18 mouse cellular contexts compared by ENCODE assay signal in the genomic region with DNA sequence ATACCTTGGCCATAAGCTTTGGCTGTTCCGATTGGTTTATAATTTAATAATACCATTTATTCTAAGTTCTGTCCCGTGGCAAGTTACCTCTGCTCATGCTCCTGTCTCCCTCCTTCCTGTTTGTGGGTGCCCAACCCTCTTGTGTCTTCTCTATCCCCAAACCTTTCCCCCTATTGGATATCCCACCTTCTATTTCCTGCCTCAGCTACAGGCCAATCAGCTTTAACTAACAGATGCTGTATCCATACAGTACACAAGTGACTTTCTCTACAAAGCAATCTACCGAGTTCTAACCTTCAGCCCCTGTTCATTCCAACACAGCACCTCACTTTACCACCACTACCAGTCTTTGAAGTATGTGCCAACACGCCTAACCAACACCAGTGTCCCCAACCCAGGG. TPM values are rescaled to one million over a fixed set of nuclear protein-coding genes. Genes with fewer than 3 reads are reported as not detected.
DNase-seq lines count a peak whose midpoint lies in the region; ATAC-seq and TF ChIP-seq lines count a peak whose summit lies in the region.
"Had no signal": no experiment of that assay in that cellular context is flagged by ENCODE, and none has a peak within 500 bp of the region (broad histone marks: within the 10 kb centered on the region; RNA-seq: fewer than 3 reads in every experiment).

No protein-coding gene starts in this region.

- H3K27me3 ChIP-seq in erythroblast, embryonic 14.5 days (ENCODE audit: control insufficient read depth) = no peaks in the 10 kb centered on the region
- no peaks in the 10 kb centered on the region for H3K27me3 ChIP-seq in kidney, postnatal 0 days (ENCODE audit: insufficient read depth, low read length)
- no peaks in the 10 kb centered on the region for H3K27me3 ChIP-seq in liver, embryonic 12.5 days (replicated peaks)
- H3K27me3 ChIP-seq: neural tube, embryonic 13.5 days had no signal

- H3K4me2 ChIP-seq in kidney, postnatal 0 days (ENCODE audit: low read length) = peak overlapping the region; percentile 21; the same call in 1 of the 2 replicates
- peak overlapping the region; percentile 91 for H3K4me2 ChIP-seq in liver, embryonic 12.5 days
- H3K4me2 ChIP-seq: midbrain, embryonic 11.5 days; neural tube, embryonic 13.5 days had no signal

- in situ Hi-C loops in ES-E14 (cut with MboI; ENCODE audit: low sequenced_read_pairs in 2 of 2, unreplicated experiment in 2 of 2) = no loop called here

- H3K9ac ChIP-seq in kidney, postnatal 0 days (ENCODE audit: low read depth, low read length) = no peak overlapping the region
- peak overlapping the region; percentile 61 for H3K9ac ChIP-seq in ES-E14 (ENCODE audit: insufficient read depth, low read depth, low read length, poor library complexity, severe bottlenecking)
- 0 out of 2 replicates have a peak overlapping the region, but pooled peaks have one; percentile 1 for H3K9ac ChIP-seq in liver, embryonic 12.5 days
- H3K9ac ChIP-seq: neural tube, embryonic 13.5 days had no signal

- no peak for ATAC-seq in erythroblast, adult 5-6 weeks (replicated peaks; ENCODE audit: low FRiP score, poor library complexity, severe bottlenecking)
- ATAC-seq in kidney, postnatal 0 days (replicated peaks; ENCODE audit: low FRiP score, low read depth) = no peak
- ATAC-seq in liver, embryonic 12.5 days = no peak
- ATAC-seq: activated CD4-positive, CD25-positive, alpha-beta regulatory T cell, adult 4 months; lung, postnatal 0 days had no signal

- peaks cover 35% of the 10 kb centered on the region for H3K4me1 ChIP-seq in erythroblast, embryonic 14.5 days (ENCODE audit: control insufficient read depth)
- peaks cover 15% of the 10 kb centered on the region for H3K4me1 ChIP-seq in kidney, postnatal 0 days (replicated peaks; ENCODE audit: insufficient read depth, low read length)
- peaks cover 7 to 8% of the 10 kb centered on the region in 2 experiments; a peak in 2 of 4 replicates for H3K4me1 ChIP-seq in ES-E14 (ENCODE audit: control insufficient read depth in 2 of 2, insufficient read depth in 2 of 2, low read length in 2 of 2, poor library complexity in 1 of 2)
- H3K4me1 ChIP-seq in liver, embryonic 12.5 days = peaks cover 44% of the 10 kb centered on the region

- peak overlapping the region; percentile 18 for H3K4me3 ChIP-seq in erythroblast, embryonic 14.5 days (replicated peaks)
- no peak overlapping the region for H3K4me3 ChIP-seq in kidney, postnatal 0 days (replicated peaks; ENCODE audit: low read depth, low read length)
- peak overlapping the region; percentile 8 to 100 for H3K4me3 ChIP-seq in ES-E14 (ENCODE audit: insufficient read depth in 1 of 2, low read depth in 1 of 2, low read length in 2 of 2, poor library complexity in 1 of 2, severe bottlenecking in 1 of 2)
- H3K4me3 ChIP-seq in liver, embryonic 12.5 days = no peak overlapping the region; the same call in none of the 2 replicates
- H3K4me3 ChIP-seq: neural tube, embryonic 13.5 days had no signal

- H3K9me3 ChIP-seq in erythroblast, embryonic 14.5 days (ENCODE audit: control insufficient read depth, low read length) = no peaks in the 10 kb centered on the region
- no peaks in the 10 kb centered on the region for H3K9me3 ChIP-seq in kidney, postnatal 0 days (replicated peaks; ENCODE audit: low read length)
- H3K9me3 ChIP-seq in ES-E14 (ENCODE audit: control insufficient read depth, insufficient read depth, low read depth, low read length) = no peaks in the 10 kb centered on the region
- no peaks in the 10 kb centered on the region for H3K9me3 ChIP-seq in liver, embryonic 12.5 days (replicated peaks)
- H3K9me3 ChIP-seq: neural tube, embryonic 13.5 days had no signal

- WGBS in kidney, postnatal 0 days = 87% methylated on average over 4 of the region's 4 CpGs
- 72% methylated on average over 4 of the region's 4 CpGs for WGBS in liver, embryonic 12.5 days (ENCODE audit: insufficient replicate concordance)

- no peak for TF ChIP-seq CTCF in kidney, postnatal 0 days (IDR thresholded peaks at IDR 0.05; ENCODE audit: low read depth)

- H3K36me3 ChIP-seq in erythroblast, embryonic 14.5 days (ENCODE audit: control insufficient read depth) = peaks cover 70% of the 10 kb centered on the region
- H3K36me3 ChIP-seq in kidney, postnatal 0 days (ENCODE audit: insufficient read depth, low read length) = peaks cover 50% of the 10 kb centered on the region
- H3K36me3 ChIP-seq in ES-E14 (ENCODE audit: control insufficient read depth, insufficient read depth, low read length, poor library complexity, severe bottlenecking) = peaks cover 60% of the 10 kb centered on the region
- H3K36me3 ChIP-seq in liver, embryonic 12.5 days = peaks cover 67% of the 10 kb centered on the region

- H3K27ac ChIP-seq in kidney, postnatal 0 days = no peak overlapping the region
- H3K27ac ChIP-seq in ES-E14 (ENCODE audit: insufficient read depth, low read depth, low read length, poor library complexity, severe bottlenecking) = no peak overlapping the region
- no peak overlapping the region for H3K27ac ChIP-seq in liver, embryonic 12.5 days
- H3K27ac ChIP-seq: neural tube, embryonic 13.5 days had no signal

- DNase-seq in kidney, postnatal 0 days (ENCODE audit: low spot score) = no peak
- no peak for DNase-seq in kidney, postnatal 10 days
- DNase-seq in ES-E14 (ENCODE audit: low read depth, low spot score) = no peak
- DNase-seq in ovary, postnatal 36 days (ENCODE audit: low spot score) = no peak
- no peak for DNase-seq in cerebellum, adult 8-10 months
- DNase-seq: cerebellum, adult 11-12 months; gastrocnemius, postnatal 25 days; thymus, adult 18-20 months had no signal

TF ChIP-seq in ES-E14, 5 proteins besides CTCF, POLR2A, EP300 and RAD21:
- no peak for TF ChIP-seq HCFC1 (IDR thresholded peaks at IDR 0.05; ENCODE audit: borderline replicate concordance, insufficient read depth, low read length)
- no peak for TF ChIP-seq MAFK (IDR thresholded peaks at IDR 0.05; ENCODE audit: insufficient read depth, low read depth, low read length)
- no peak for TF ChIP-seq CHD2 (IDR thresholded peaks at IDR 0.05; ENCODE audit: low read depth, low read length)

RNA-seq across cellular contexts. Expression of a gene that starts 3.2 kb away (rescaled TPM):
- polyA plus RNA-seq in erythroblast, embryonic 14.5 days (2012) = 2.2 and 3.0 TPM in 2 replicates
- 83.6 and 89.4 TPM in 2 replicates for total RNA-seq in erythroblast, adult 5-6 weeks (2015; ENCODE audit: low replicate concordance)
- 112 and 199 TPM in 2 replicates for total RNA-seq in erythroblast, adult 5-6 weeks (2017; ENCODE audit: low replicate concordance)
- 241 and 281 TPM in 2 replicates for polyA plus RNA-seq in kidney, postnatal 0 days (2015; fragmentation: Nextera tagmentation; extraction: Ambion mirVana)
- 229 and 259 TPM in 2 replicates for total RNA-seq in ES-E14 (2012; rRNA removed)
- 220 and 226 TPM in 2 replicates for polyA plus RNA-seq in liver, embryonic 12.5 days (2016; fragmentation: Nextera tagmentation; extraction: Ambion mirVana)

RNA-seq across cellular contexts. Expression of a gene that starts 19.5 kb away (rescaled TPM):
- not detected in 2 replicates for polyA plus RNA-seq in erythroblast, embryonic 14.5 days (2012)
- total RNA-seq in erythroblast, adult 5-6 weeks (2015; ENCODE audit: low replicate concordance) = not detected in 2 replicates
- not detected in 2 replicates for total RNA-seq in erythroblast, adult 5-6 weeks (2017; ENCODE audit: low replicate concordance)
- not detected in 2 replicates for polyA plus RNA-seq in kidney, postnatal 0 days (2015; fragmentation: Nextera tagmentation; extraction: Ambion mirVana)
- total RNA-seq in ES-E14 (2012; rRNA removed) = 0.13 TPM in 1 of 2 replicates, not detected in the other
- not detected in 2 replicates for polyA plus RNA-seq in liver, embryonic 12.5 days (2016; fragmentation: Nextera tagmentation; extraction: Ambion mirVana)
- total RNA-seq: MEL had no signal
- polyA plus RNA-seq: activated CD4-positive, CD25-positive, alpha-beta regulatory T cell, adult 4 months; cortical plate, adult 2 months; lung, postnatal 0 days; midbrain, embryonic 11.5 days; neural tube, embryonic 13.5 days had no signal

RNA-seq across cellular contexts. Expression of a gene that starts 21.3 kb away (rescaled TPM):
- polyA plus RNA-seq in erythroblast, embryonic 14.5 days (2012) = 0.06 and 0.12 TPM in 2 replicates
- total RNA-seq in erythroblast, adult 5-6 weeks (2015; ENCODE audit: low replicate concordance) = not detected in 2 replicates
- 0.28 TPM in 1 of 2 replicates, not detected in the other for total RNA-seq in erythroblast, adult 5-6 weeks (2017; ENCODE audit: low replicate concordance)
- polyA plus RNA-seq in kidney, postnatal 0 days (2015; fragmentation: Nextera tagmentation; extraction: Ambion mirVana) = 0.15 TPM in 1 of 2 replicates, not detected in the other
- total RNA-seq in ES-E14 (2012; rRNA removed) = 3.7 and 5.9 TPM in 2 replicates
- 7.7 and 8.5 TPM in 2 replicates for polyA plus RNA-seq in liver, embryonic 12.5 days (2016; fragmentation: Nextera tagmentation; extraction: Ambion mirVana)
- polyA plus RNA-seq: activated CD4-positive, CD25-positive, alpha-beta regulatory T cell, adult 4 months; heart, postnatal 0 days; lung, postnatal 0 days had no signal

RNA-seq across cellular contexts. Expression of a gene that starts 32.3 kb away (rescaled TPM):
- polyA plus RNA-seq in erythroblast, embryonic 14.5 days (2012) = 3.4 and 4.3 TPM in 2 replicates
- 25.7 and 26.5 TPM in 2 replicates for total RNA-seq in erythroblast, adult 5-6 weeks (2015; ENCODE audit: low replicate concordance)
- 2.4 and 9.6 TPM in 2 replicates for total RNA-seq in erythroblast, adult 5-6 weeks (2017; ENCODE audit: low replicate concordance)
- 122 and 125 TPM in 2 replicates for polyA plus RNA-seq in kidney, postnatal 0 days (2015; fragmentation: Nextera tagmentation; extraction: Ambion mirVana)
- total RNA-seq in ES-E14 (2012; rRNA removed) = 165 and 199 TPM in 2 replicates
- polyA plus RNA-seq in liver, embryonic 12.5 days (2016; fragmentation: Nextera tagmentation; extraction: Ambion mirVana) = 358 and 387 TPM in 2 replicates

Comparison
In these comparisons a context has a peak if more than half of its experiments do, and no peak if none do; other contexts are left out.
1. H3K4me3 ChIP-seq: peak in erythroblast, embryonic 14.5 days (single experiment) and ES-E14 (2 of 2); none in kidney, postnatal 0 days (single experiment) and liver, embryonic 12.5 days (single experiment).
2. RNA of a gene that starts 3.2 kb away (polyA plus RNA-seq): 241 to 281 TPM in kidney, postnatal 0 days and 220 to 226 TPM in liver, embryonic 12.5 days; 2.2 to 3.0 TPM in erythroblast, embryonic 14.5 days; every median in the first group is over 10 times any median in the second.